Mouse (Mus musculus): Measurements from ENCODE around the gene Rgs8.

Gene Rgs8

DNA sequence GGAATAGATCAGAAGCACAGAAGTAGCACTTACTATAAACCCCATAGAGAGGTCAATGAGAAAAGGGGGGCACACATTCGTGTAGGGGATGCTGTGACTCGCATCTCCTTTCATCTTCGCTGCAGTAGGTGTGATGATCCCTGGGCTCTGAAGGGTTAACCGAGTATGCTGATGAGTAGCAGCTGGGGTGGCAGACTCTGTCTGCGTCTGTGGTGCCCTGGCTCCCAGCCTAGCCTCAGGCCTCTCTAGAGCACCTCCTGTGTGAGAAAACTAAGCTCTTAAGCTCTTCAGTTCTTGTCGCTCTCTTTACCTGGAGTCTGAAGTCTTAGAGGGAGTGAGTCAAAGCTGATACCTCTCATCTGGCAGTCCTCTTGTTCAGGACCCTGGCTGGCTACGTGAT lies 51.3 kb downstream of the Rgs8 start:
- WGBS, result 49% methylated on average over 7 of the region's 7 CpGs

DNA sequence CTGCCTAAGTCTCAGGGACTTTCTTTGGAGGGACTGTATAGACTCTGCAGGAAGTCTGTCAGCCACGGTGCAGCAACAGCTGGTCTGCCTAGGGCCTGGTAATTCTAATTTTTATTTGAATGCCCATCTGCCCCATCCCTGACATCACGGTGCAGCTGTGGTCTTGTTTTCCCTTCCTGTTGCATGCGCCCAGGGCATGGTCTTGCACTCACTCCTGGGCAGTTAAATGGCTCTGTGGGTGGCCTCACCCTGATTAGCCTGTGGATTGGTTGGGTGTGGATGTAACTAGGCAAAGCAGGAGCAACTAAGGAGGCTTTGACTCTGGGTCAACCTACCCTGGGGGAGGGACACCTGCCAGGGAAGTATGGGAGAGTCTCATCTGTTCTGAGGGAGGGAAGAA lies 52.2 kb downstream of the Rgs8 start:
- 89% methylated on average over 3 of the region's 3 CpGs for WGBS

DNA sequence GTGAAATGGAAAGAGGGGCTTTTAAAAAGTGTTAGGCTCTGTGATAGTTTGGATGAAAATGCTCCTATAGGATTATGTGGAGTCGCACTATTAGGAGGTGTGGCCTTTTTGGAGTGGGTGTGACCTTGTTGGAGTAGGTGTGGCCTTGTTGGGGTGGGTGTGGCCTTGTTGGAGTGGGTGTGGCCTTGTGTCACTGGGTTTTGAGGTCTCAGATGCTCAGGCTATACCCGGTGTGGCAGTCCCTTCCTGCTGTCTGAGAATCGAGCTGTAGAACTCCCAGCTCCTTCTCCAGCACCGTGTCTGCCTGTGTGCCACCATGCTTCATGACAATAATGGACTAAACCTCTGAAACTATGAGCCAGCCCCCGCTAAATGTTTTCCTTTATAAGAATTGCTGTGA lies 55.8 kb downstream of the Rgs8 start:
- WGBS, result 94% methylated on average over 5 of the region's 5 CpGs

DNA sequence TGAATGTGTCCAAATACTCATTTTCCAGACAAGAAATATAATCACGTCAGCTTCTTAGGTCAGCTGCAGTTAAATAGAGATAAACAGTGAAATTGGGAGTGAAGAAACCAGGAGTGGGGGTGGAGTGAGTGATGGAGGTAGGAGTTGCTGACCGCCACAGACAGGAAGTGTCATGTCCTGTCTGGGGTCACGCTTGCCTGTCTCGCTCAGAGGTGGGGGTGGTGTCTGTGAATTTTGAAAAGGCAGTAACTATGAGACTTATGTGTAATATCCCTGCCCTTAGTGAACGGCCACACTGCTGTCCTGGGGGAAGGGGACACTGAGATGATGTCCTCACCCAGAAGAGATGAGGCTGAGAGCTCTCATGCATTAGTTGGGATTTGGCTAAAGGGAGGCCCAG lies 56.6 kb downstream of the Rgs8 start:
- 75% methylated on average over 5 of the region's 5 CpGs for WGBS

DNA sequence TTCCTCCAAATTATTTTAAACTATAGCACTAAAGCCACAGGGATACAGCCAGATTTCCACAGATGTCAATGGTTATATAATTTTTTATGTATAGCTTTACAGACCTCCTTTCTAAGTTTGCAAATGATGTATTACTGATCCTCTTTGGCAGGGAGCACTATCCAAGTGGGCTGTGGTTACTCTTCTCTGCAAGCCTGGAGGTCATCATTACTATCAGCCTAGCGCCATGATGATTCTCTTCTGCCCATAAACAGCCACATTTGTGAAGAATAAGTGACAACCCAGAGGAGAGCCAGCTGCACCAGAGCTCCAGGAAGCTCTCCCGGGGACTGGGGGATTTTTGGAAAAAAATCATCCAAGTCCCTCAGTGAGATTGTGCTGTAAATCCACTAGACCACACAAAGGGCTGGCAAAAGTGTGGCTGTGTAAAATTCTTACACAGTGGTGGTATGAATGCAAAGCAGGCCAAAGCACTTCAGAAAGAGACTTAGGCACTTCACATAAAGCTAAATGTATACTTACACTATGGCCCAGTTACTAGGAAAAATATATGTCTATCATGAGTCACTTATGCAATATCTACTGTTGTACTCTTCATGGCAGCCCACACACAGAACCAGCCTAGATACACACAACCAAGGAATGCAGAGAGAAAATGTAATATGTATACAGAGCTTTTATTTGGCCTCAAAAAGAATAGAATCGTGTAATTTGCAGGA lies 58.9 kb downstream of the Rgs8 start:
- 65% methylated on average over 3 of the region's 3 CpGs for WGBS

DNA sequence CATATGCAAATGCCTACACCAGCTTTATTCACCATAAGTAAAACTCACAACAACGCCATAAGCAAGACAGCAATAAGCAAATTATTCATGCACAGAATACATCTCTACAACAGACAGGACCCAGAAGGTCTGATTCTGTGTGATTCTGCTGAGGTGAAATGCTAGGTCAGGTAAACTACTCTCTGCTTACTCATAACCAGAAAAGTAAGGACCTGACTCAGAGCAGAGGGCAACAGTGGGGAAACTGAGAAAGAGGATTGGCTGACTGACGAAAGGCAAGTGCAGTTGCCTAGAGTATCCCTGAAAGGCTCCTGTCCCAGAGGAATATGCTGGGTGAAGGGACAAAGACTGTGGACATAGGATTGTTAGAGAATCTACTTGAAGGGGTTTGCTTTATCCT lies 59.8 kb downstream of the Rgs8 start:
- WGBS, result 92% methylated on average over 2 of the region's 2 CpGs

DNA sequence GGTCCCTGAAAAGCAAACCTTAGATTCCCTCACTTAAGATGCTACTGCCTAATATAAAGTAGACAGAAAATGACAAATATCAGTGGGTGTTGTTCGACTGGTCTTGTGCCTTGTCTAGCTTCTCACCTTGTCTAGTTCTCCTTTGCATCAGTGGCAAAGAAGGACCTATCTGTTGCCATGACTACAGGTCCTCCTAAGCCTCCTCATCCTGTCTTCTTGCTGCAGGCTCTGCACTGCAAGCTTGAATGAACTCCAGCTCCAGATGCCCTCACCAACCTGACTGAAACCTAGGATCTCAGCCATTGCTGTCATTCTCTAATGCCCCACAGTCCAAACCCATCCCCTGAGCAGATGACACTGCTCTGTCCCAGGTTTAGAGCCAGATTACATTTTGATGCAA lies 65.2 kb downstream of the Rgs8 start:
- WGBS, result 61% methylated on average over 1 of the region's 1 CpGs

DNA sequence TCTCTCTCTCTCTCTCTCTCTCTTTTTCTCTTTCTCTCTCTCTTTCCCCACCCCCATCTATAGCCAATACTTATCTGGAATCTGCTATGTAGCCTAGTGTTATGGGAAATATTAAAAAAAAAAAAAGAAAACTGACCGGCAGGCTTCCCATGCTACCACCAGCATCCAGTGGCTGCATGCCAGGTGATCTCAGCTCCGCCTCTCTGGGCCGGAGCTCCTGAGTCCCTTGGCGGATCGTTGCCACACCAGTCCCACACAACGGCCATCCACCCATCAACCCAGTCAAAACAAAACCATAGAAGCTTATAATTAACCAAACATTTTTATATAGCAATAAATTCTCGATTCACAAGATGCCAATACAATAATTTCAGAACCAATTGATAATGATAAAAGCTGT lies 68.1 kb downstream of the Rgs8 start:
- WGBS, result 64% methylated on average over 7 of the region's 7 CpGs

DNA sequence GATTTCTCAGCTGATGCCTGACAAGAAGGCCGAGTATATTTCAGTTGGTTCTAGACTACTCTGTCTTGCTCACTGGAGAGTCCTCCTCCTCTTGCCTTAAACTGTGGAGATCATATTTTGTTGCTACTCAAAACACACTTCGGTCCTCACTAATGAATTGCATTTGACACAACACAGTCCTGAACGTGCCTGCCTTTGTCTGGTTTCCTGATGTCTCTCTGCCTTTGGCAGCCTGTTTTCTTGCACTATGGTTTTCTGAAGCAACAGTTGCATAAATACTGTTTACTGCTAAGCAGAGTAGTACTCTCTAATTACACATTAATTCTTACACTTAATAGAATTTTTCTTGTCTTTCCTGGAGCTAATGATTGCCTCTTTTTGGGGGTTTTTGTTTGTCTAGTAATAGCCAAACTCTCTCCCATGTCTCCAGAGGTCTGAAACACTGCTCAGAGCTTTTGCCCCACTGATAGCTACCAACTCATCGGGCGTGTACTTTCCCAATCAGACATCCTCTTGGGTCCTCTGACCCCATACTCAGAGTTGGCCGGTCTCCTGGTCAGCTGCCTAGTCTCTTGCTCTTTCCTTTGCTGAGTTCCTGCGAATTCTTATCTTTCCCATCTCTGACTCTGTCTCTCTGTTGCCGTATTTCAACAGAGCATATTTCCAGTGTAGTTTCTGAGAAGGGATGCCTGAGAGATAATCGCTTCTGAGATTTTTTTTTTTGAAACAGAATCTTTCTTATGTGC lies 68.9 kb downstream of the Rgs8 start:
- 85% methylated on average over 9 of the region's 9 CpGs for WGBS

DNA sequence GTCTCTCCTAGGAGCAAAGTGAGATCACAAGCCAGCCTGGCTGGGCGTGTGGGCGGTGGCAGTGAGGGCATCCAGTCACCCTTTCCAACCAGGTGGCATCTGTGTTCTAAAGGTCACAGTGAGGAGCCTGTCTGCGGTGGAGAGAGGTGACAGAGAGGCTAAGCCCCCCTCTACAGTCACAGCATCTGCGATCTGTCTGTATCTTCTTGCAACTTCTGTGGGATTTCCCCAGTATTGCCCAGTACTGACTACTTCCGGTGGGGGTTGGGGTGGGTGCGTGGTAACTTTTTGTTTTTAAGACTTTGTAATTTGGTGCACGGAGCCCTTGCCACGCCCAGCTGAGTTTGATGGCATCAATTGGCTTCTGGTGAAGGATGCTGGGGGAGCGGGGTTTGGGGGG lies 70.6 kb downstream of the Rgs8 start:
- WGBS, result 85% methylated on average over 9 of the region's 9 CpGs

DNA sequence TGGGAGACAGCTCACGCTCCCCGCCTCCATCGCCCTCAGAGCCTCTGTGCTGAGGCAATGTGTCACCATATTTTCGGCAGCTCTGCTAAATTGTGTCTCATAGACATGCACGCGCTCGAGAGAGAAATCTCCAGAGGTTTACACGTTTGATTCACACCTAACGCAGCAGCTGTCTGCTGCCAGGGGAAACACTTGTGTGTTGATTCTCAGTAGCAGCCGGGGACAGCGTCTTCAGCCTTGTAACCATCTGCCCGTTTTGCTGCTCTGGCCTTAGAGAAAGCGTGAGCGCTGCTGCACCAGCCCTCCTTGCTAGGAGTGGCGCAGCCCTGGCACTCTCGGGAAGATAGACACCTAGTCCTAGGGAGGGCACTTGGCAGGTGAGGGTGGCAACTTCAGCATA lies 73.8 kb downstream of the Rgs8 start:
- WGBS, result 68% methylated on average over 16 of the region's 16 CpGs

DNA sequence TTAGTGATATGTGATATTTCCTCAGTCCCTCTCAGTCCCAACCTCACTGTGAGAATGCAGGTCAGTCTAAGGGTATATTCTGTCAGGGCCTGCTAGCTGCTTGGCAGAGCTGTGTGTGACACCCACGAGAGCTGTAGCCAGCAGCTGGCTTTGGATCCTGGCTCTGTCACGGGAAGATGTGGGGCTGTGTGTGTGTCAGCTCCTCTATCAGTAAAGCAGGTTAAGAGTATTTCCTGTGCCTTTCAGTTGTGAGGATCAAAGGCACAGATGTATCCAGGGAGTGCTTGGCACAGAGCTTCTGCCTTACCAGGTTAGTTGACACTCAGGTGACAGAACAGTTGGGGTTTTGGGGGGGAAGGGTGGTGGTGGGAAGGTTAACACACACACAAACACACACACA lies 77.0 kb downstream of the Rgs8 start:
- 40% methylated on average over 2 of the region's 2 CpGs for WGBS

DNA sequence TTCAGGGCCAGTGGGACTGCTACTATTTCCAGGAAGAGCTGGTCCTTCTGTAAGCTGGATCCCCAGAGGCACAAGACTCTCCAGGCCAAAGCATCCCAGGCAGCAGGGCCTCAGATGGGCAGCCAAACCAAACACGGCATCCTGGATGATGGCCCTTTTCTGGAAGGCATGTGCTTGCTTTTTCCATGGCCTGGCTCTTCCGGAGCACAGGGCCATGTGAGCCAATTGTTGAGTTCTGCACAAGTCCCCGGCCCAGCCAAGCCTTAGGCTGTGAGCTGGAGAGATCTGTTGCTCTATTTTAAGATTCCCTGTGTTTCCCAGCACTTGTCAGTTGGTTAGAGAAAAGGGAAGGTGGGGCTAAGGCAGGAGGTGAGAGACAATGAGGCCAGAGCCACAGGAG lies 77.8 kb downstream of the Rgs8 start:
- 46% methylated on average over 3 of the region's 3 CpGs for WGBS

DNA sequence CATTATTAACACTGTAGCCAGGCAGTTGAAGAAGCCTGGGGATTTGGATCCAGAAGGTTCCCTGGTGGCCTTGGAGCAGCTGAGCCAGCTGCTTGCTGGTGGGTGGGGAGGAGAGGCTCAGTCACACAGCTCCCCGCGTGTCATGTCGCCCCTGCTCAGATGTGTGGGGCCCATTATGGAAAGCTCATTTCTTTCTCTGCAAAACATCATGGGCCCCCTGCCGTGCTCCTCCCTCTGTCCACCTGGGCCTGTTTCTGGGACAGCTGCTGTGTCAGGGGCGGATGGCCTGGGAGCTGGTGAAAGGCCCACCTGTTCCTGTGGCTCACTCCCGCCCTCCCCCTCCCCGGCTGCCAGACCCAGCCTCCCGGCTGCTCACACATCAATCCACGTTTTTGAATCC lies 80.4 kb downstream of the Rgs8 start:
- 61% methylated on average over 9 of the region's 9 CpGs for WGBS

DNA sequence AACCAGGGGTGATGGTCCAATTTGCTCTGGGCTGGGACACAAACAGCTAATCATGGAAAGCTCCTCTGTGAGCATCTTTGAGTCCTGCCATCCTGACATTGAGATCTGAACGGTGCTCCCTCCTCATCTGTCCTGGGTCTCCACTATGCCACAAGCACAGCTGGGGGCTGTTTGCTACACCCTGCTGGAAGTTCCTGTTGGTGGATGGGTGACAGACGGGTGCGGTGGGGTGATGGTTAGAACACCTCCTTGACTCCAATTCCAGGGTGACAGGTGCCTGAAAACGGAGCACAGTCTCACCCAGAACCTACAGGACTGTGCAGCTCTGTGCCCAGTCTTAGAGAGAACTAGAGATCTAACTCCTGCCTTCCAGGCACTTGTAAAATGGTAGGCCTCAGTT lies 82.0 kb downstream of the Rgs8 start:
- 91% methylated on average over 4 of the region's 4 CpGs for WGBS

DNA sequence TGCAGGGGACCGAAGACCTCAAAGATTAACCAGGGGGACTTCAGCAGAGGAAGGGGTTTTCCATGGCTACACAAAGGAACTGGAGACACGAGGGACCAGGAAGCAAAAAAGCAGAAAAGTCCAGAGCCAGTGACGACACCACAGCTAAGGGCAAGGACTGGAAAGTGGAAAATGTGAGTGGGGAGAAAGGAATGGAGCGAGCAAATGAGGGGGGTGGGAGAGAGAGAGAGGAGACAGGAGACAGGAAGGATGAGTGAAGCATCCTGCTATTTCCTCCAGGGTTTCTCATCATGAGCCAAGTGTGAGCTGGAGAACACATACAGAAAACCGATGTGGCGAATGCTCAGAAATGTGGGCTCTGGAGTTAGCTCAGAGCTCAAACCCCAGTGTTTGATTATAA lies 83.3 kb downstream of the Rgs8 start:
- 64% methylated on average over 6 of the region's 6 CpGs for WGBS

DNA sequence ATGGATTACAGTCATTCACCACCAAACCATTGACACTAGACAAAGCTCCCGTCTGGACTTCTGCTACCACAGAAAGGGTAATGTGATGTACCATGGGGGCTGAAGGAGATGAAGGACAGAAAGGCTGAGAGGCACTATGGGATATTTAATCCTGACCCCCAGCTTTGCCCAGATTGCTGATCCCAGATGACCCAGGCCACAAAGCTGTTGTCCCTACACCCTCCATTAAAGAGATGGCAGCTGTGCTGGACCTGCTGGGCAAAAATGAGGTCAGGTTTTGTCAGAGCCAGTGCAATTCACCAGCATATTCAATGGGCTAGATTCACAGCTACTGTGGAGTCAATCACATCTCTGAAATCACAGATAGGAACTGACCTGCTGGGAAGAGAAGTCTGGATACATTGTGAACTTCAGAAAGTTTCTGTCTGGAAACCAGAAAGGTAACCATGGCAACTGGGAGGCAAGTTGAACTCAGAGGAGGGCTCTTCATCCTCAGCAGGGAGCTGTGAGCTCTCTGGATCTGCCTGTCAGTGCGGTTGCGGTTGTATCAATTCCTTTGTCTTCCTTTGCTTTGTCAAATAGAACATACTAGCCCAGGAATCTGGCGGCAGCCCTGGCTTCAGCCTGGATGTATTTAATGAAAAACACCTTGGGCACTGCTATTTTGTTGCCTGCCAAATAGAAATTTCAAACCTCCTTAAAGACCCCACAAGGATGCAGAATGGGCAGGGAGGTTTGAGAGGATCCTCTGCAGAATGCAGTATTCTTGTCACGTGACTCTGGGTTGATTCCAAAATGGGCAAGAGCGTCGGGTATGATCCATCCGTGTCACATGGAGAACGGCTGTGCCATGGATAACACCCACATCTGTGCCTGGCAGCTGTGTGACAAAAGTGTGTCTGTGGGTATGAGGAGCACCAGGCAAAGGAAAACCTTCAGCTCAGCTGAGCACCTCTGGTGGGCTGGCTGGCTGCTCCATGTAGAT lies 84.6 kb downstream of the Rgs8 start:
- 33% methylated on average over 9 of the region's 9 CpGs for WGBS

DNA sequence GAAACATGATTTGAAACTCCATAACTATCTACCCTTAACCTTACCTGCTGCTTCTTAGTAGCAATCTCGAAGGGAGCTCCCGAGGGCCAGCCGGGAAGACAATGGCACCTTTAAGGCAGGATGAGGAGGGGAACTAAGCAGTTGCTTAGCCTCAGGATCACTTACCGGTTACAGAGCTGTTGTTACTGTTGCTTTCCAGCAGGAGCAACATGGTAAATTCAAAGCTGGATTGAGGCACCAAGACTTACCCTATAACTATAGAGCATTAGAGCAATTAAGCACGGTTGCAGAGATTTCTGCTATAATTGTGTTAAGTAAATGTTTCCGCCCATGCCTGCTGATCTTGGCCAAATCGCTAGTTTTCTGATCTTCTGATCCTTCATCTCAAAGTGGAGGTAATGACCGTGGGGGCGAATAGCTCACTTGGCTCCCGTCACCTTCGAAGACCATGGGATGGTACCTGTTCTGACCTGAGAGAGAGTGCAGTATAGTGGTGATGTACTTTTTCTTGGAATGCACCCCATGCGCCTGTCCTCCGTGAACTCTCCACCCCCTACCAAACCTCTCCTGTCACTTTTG lies 86.7 kb downstream of the Rgs8 start:
- WGBS, result 33% methylated on average over 13 of the region's 13 CpGs

DNA sequence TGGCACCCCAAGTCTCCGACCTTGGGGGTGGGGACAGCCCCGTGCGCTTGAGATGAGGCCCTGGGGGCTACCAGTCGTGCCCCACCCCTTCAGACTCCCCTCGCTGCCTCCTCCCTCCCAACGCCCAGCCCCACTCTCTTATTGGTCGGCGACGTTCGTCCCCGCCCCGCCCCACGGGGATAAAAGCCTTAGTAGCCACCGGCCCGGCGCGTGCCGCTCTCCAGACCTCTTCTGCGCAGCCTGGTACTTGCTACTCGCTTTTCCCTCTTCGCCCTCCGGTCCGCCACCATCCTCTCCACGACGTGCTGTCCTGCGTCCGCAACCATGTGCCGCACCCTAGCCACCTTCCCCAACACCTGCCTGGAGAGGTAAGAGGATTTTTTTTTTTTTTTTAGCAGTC lies 87.3 kb downstream of the Rgs8 start, which contains the start of gene Rgs16:
Rgs16 (plus strand) TSS at position 205 of the 400 bp plus-strand sequence.
- 2% methylated on average over 28 of the region's 28 CpGs for WGBS

DNA sequence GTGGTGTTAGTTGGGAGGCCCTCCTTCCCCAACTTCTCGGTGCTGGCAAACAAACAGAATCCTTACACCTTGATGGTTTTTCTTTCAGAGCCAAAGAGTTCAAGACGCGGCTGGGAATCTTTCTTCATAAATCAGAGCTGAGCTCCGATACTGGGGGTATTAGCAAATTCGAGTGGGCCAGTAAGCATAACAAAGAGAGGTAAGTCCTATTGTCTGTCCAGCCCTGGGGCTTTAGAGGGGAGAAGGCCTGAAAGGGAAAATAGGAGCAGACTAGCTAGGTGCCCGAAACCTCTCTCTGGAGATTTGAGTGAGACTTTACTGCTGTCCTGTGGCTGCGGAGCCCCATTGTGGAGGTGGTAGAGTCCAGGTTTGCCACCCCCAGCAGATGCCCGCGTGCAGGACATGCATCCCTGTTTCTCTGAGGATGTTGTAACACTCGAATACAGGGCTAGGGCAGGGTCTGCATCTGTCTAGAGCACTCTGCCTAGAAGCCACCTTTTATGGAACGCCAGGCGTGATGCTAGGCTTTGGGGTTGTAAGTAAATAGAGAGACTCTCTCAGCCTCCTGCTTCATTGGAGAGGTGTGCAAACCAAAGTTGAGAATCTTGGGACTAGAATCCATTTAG lies 88.1 kb downstream of the Rgs8 start:
- WGBS, result 67% methylated on average over 12 of the region's 12 CpGs

DNA sequence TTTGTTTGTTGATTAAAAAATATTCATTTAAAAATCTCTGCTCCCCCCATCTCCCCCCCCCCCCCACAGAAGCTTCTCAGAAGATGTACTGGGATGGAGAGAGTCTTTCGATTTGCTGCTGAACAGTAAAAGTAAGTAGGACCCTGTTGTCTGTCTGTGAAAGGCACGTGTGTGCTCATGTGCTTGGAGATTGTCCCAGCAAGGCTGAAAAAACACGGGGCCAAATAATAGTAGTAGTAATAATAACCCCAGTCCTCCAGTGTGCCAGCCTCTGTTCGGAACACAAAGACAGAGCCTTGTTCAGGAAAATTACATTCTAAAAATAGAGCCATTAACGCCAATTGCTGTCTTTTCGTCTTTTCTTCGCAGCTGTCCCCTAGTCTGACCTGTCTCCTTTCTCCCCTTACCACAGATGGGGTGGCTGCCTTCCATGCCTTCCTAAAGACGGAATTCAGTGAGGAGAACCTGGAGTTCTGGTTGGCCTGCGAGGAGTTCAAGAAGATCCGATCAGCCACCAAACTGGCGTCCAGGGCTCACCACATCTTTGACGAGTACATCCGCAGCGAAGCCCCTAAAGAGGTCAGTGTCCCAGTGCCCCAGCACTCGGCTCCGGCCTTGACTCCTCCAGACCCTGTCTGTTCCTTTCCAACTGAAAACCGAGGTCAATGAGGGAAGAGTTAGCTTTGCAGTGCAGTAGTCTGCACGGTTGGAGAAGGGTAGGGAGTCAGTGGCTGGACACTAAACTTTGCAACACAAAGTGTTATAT lies 88.9 kb downstream of the Rgs8 start:
- 52% methylated on average over 18 of the region's 18 CpGs for WGBS

All from cerebral cortex, adult 2 months (tissue).